Mouse (Mus musculus) intestine, embryonic 16.5 days (tissue): ENCODE data around the gene Rad9b. TPM values are rescaled to one million over a fixed set of nuclear protein-coding genes. Genes with fewer than 3 reads are reported as not detected.

ENCODE experiments used
- ATAC-seq: fragments of 200-750 bp; cut with Nextera tagmentation; 2 replicates; pipeline ENCODE4 v1.8.0; 2017; ENCODE audit warnings: moderate TSS enrichment, moderate library complexity
- H3K27ac ChIP-seq: fragments of 300-500 bp; sonication (generic); 2 replicates; pipeline ENCODE4 v1.5.1; 2014; ENCODE audit warnings: mild to moderate bottlenecking, low read length
- H3K27me3 ChIP-seq: fragments of 300-500 bp; sonication (generic); replicated peaks from 2 replicates; pipeline ENCODE4 v1.6.1; 2014; ENCODE audit warnings: low read length, control low read depth, mixed read lengths; ENCODE audit not compliant: control insufficient read depth, insufficient read depth
- H3K36me3 ChIP-seq: fragments of 300-500 bp; sonication (generic); 2 replicates; pipeline ENCODE4 v1.6.1; 2014; ENCODE audit warnings: low read length, control low read depth; ENCODE audit not compliant: control insufficient read depth, insufficient read depth
- H3K4me1 ChIP-seq: fragments of 300-500 bp; sonication (generic); 2 replicates; pipeline ENCODE4 v1.6.1; 2014; ENCODE audit warnings: low read length, control low read depth, mixed read lengths; ENCODE audit not compliant: control insufficient read depth, insufficient read depth
- H3K4me2 ChIP-seq: fragments of 300-500 bp; sonication (generic); 2 replicates; pipeline ENCODE4 v1.6.1; 2014; ENCODE audit warnings: low read depth, low read length, control low read depth
- H3K4me3 ChIP-seq: fragments of 300-500 bp; sonication (generic); 2 replicates; pipeline ENCODE4 v1.5.1; 2014; ENCODE audit warnings: mild to moderate bottlenecking, low read length
- H3K9ac ChIP-seq: fragments of 300-500 bp; sonication (generic); 2 replicates; pipeline ENCODE4 v1.6.1; 2014; ENCODE audit warnings: low read depth, low read length
- H3K9me3 ChIP-seq: fragments of 300-500 bp; sonication (generic); 2 replicates; pipeline ENCODE4 v1.6.1; 2016; ENCODE audit warnings: low read length, control low read depth; ENCODE audit not compliant: control insufficient read depth
- WGBS: fragments of 180-500 bp; shearing (Covaris S2); extraction: QIAGEN DNeasy Blood & Tissue Kit; methylation state at CpG from one replicate; pipeline ENCODE4 v1.1.7; 2014; 5-methylcytosine and 5-hydroxymethylcytosine counted together
- polyA plus RNA-seq: library from polyadenylated mRNA; unstranded; fragments of >200 nt; fragmentation: Nextera tagmentation; extraction: Ambion mirVana; gene quantifications from 2 replicates; pipeline ENCODE4 v1.2.1, GENCODE M21; 2015

The Rad9b gene
- polyA plus RNA-seq, 1 experiment from 2014 or later, result 7.4 TPM

- 80% methylated on average over 8 of the region's 8 CpGs for WGBS
Measured at GRCm38 (mm10) chr5:122310699-122311098, 43.3 kb downstream of the Rad9b start.

GRCm38 (mm10) chr5:122306536-122306935, 47.5 kb downstream of the Rad9b start:
- H3K9ac ChIP-seq, result no peak overlapping the region
- no peaks in the 10 kb centered on the region for H3K36me3 ChIP-seq
- H3K4me2 ChIP-seq, result no peak overlapping the region
- no peaks in the 10 kb centered on the region for H3K27me3 ChIP-seq
- no peak for ATAC-seq
- no peaks in the 10 kb centered on the region for H3K9me3 ChIP-seq
- no peak overlapping the region for H3K27ac ChIP-seq
- peaks cover 27% of the 10 kb centered on the region for H3K4me1 ChIP-seq
- 89% methylated on average over 3 of the region's 3 CpGs for whole genome bisulfite sequencing
- no peak overlapping the region for H3K4me3 ChIP-seq

More at GRCm38 (mm10) chr5:122310699-122311098, 43.3 kb downstream of the Rad9b start:
- Histone ChIP-seq H3K9ac (no peak overlapping the region), H3K4me1 (no peaks in the 10 kb centered on the region), H3K9me3 (no peaks in the 10 kb centered on the region), H3K4me3 (no peak overlapping the region), H3K27me3 (no peaks in the 10 kb centered on the region), H3K27ac (no peak overlapping the region), H3K36me3 (no peaks in the 10 kb centered on the region; the same call in 1 of the 2 replicates), H3K4me2 (no peak overlapping the region)
- ATAC-seq, result no peak

- 90% methylated on average over 7 of the region's 7 CpGs for WGBS
- ATAC-seq, result no peak
Measured at GRCm38 (mm10) chr5:122305472-122305871, 48.6 kb downstream of the Rad9b start.

GRCm38 (mm10) chr5:122304541-122304940, 49.5 kb downstream of the Rad9b start:
- no peaks in the 10 kb centered on the region for H3K9me3 ChIP-seq
- 0 out of 2 replicates have a peak overlapping the region, but pooled peaks have one; percentile 5 for H3K27ac ChIP-seq
- H3K36me3 ChIP-seq, result no peaks in the 10 kb centered on the region
- H3K27me3 ChIP-seq, result no peaks in the 10 kb centered on the region
- 71% methylated on average over 6 of the region's 6 CpGs for WGBS
- ATAC-seq, result no peak
- peaks cover 27% of the 10 kb centered on the region for H3K4me1 ChIP-seq
- H3K4me3 ChIP-seq, result no peak overlapping the region
- H3K9ac ChIP-seq, result no peak overlapping the region
- no peak overlapping the region for H3K4me2 ChIP-seq

More at GRCm38 (mm10) chr5:122305472-122305871, 48.6 kb downstream of the Rad9b start:
- Histone ChIP-seq H3K36me3 (no peaks in the 10 kb centered on the region), H3K4me2 (no peak overlapping the region), H3K9me3 (no peaks in the 10 kb centered on the region), H3K27ac (no peak overlapping the region), H3K4me3 (no peak overlapping the region), H3K27me3 (no peaks in the 10 kb centered on the region), H3K9ac (no peak overlapping the region), H3K4me1 (peaks cover 27% of the 10 kb centered on the region)

GRCm38 (mm10) chr5:122303937-122304336, 50.1 kb downstream of the Rad9b start:
- no peaks in the 10 kb centered on the region for H3K36me3 ChIP-seq
- H3K9me3 ChIP-seq, result no peaks in the 10 kb centered on the region
- peak overlapping the region; percentile 38; the same call in 1 of the 2 replicates for H3K9ac ChIP-seq
- no peak overlapping the region for H3K4me3 ChIP-seq
- peak overlapping the region; percentile 86 for H3K27ac ChIP-seq
- H3K4me1 ChIP-seq, result peaks cover 27% of the 10 kb centered on the region
- whole genome bisulfite sequencing, result 68% methylated on average over 7 of the region's 7 CpGs
- no peak for ATAC-seq
- no peaks in the 10 kb centered on the region for H3K27me3 ChIP-seq
- H3K4me2 ChIP-seq, result no peak overlapping the region

GRCm38 (mm10) chr5:122302810-122303745, 51.0 kb downstream of the Rad9b start:
- peak overlapping the region; percentile 38; the same call in 1 of the 2 replicates for H3K9ac ChIP-seq
- no peaks in the 10 kb centered on the region for H3K36me3 ChIP-seq
- H3K27me3 ChIP-seq, result no peaks in the 10 kb centered on the region
- peaks cover 29% of the 10 kb centered on the region for H3K4me1 ChIP-seq
- 48% methylated on average over 17 of the region's 17 CpGs for WGBS
- peak overlapping the region; percentile 30 for H3K4me2 ChIP-seq
- H3K27ac ChIP-seq, result peak overlapping the region; percentile 86
- no peak overlapping the region for H3K4me3 ChIP-seq
- peak; percentile 92 for ATAC-seq
- H3K9me3 ChIP-seq, result no peaks in the 10 kb centered on the region

- 89% methylated on average over 6 of the region's 6 CpGs for WGBS
- H3K4me2 ChIP-seq, result no peak overlapping the region
- no peaks in the 10 kb centered on the region for H3K27me3 ChIP-seq
- H3K9me3 ChIP-seq, result no peaks in the 10 kb centered on the region
- H3K36me3 ChIP-seq, result no peaks in the 10 kb centered on the region
- peaks cover 32% of the 10 kb centered on the region for H3K4me1 ChIP-seq
- no peak for ATAC-seq
- H3K27ac ChIP-seq, result no peak overlapping the region
- H3K9ac ChIP-seq, result no peak overlapping the region
- no peak overlapping the region for H3K4me3 ChIP-seq
Measured at GRCm38 (mm10) chr5:122300071-122300518, 53.9 kb downstream of the Rad9b start.

GRCm38 (mm10) chr5:122295113-122295935, 58.7 kb downstream of the Rad9b start:
- Histone ChIP-seq H3K27ac (no peak overlapping the region), H3K4me3 (no peak overlapping the region), H3K4me2 (no peak overlapping the region), H3K27me3 (no peaks in the 10 kb centered on the region), H3K9me3 (no peaks in the 10 kb centered on the region), H3K4me1 (peaks cover 22% of the 10 kb centered on the region), H3K9ac (no peak overlapping the region), H3K36me3 (no peaks in the 10 kb centered on the region)
- peak; percentile 50 for ATAC-seq
- WGBS, result 71% methylated on average over 14 of the region's 14 CpGs

GRCm38 (mm10) chr5:122294219-122294735, 59.8 kb downstream of the Rad9b start:
- H3K4me1 ChIP-seq, result peaks cover 22% of the 10 kb centered on the region
- no peak overlapping the region for H3K4me2 ChIP-seq
- no peak for ATAC-seq
- H3K4me3 ChIP-seq, result no peak overlapping the region
- H3K9ac ChIP-seq, result no peak overlapping the region
- no peaks in the 10 kb centered on the region for H3K27me3 ChIP-seq
- H3K36me3 ChIP-seq, result no peaks in the 10 kb centered on the region
- WGBS, result 78% methylated on average over 3 of the region's 3 CpGs
- H3K9me3 ChIP-seq, result no peaks in the 10 kb centered on the region
- H3K27ac ChIP-seq, result no peak overlapping the region
